Mouse (Mus musculus) liver, embryonic 12.5 days (tissue): Measurements from ENCODE around the gene Ankrd63. TPM values are rescaled to one million over a fixed set of nuclear protein-coding genes. Genes with fewer than 3 reads are reported as not detected.
"Not testable (repeated sequence)": the region's sequence is repeated elsewhere in the genome, so short reads cannot be mapped to it uniquely, and the experiment has no call there.

Experiments
- ATAC-seq: fragments of 200-750 bp; cut with Nextera tagmentation; 2 replicates; pipeline ENCODE4 v1.8.0; 2017; ENCODE audit warnings: moderate number of reproducible peaks, mild to moderate bottlenecking, moderate library complexity
- H3K27ac ChIP-seq: fragments of 300-500 bp; sonication (generic); 2 replicates; pipeline ENCODE4 v1.5.1; 2016; ENCODE audit warnings: mild to moderate bottlenecking
- H3K27me3 ChIP-seq: fragments of 300-500 bp; sonication (generic); replicated peaks from 2 replicates; pipeline ENCODE4 v1.6.1; 2016; ENCODE audit warnings: mild to moderate bottlenecking, moderate library complexity
- H3K36me3 ChIP-seq: fragments of 300-500 bp; sonication (generic); 2 replicates; pipeline ENCODE4 v1.6.1; 2016; ENCODE audit warnings: mild to moderate bottlenecking, moderate library complexity
- H3K4me1 ChIP-seq: fragments of 300-500 bp; sonication (generic); 2 replicates; pipeline ENCODE4 v1.6.1; 2016
- H3K4me2 ChIP-seq: fragments of 300-500 bp; sonication (generic); 2 replicates; pipeline ENCODE4 v1.6.1; 2016; ENCODE audit warnings: mild to moderate bottlenecking, moderate library complexity
- H3K4me3 ChIP-seq: fragments of 300-500 bp; sonication (generic); 2 replicates; pipeline ENCODE4 v1.5.1; 2016; ENCODE audit warnings: mild to moderate bottlenecking, moderate library complexity
- H3K9ac ChIP-seq: fragments of 300-500 bp; sonication (generic); 2 replicates; pipeline ENCODE4 v1.6.1; 2016; ENCODE audit warnings: mild to moderate bottlenecking, moderate library complexity
- H3K9me3 ChIP-seq: fragments of 300-500 bp; sonication (generic); replicated peaks from 2 replicates; pipeline ENCODE4 v1.6.1; 2016; ENCODE audit warnings: mild to moderate bottlenecking, moderate library complexity
- WGBS: fragments of 180-500 bp; shearing (Covaris S2); methylation state at CpG from one replicate; pipeline ENCODE4 v1.1.7; 2016; ENCODE audit not compliant: insufficient replicate concordance; 5-methylcytosine and 5-hydroxymethylcytosine counted together
- polyA plus RNA-seq: library from polyadenylated mRNA; unstranded; fragments of >200 nt; fragmentation: Nextera tagmentation; extraction: Ambion mirVana; gene quantifications from 2 replicates; pipeline ENCODE4 v1.2.1, GENCODE M21; 2016

Ankrd63 gene
- polyA plus RNA-seq, 1 experiment from 2014 or later: 0.07 TPM

DNA sequence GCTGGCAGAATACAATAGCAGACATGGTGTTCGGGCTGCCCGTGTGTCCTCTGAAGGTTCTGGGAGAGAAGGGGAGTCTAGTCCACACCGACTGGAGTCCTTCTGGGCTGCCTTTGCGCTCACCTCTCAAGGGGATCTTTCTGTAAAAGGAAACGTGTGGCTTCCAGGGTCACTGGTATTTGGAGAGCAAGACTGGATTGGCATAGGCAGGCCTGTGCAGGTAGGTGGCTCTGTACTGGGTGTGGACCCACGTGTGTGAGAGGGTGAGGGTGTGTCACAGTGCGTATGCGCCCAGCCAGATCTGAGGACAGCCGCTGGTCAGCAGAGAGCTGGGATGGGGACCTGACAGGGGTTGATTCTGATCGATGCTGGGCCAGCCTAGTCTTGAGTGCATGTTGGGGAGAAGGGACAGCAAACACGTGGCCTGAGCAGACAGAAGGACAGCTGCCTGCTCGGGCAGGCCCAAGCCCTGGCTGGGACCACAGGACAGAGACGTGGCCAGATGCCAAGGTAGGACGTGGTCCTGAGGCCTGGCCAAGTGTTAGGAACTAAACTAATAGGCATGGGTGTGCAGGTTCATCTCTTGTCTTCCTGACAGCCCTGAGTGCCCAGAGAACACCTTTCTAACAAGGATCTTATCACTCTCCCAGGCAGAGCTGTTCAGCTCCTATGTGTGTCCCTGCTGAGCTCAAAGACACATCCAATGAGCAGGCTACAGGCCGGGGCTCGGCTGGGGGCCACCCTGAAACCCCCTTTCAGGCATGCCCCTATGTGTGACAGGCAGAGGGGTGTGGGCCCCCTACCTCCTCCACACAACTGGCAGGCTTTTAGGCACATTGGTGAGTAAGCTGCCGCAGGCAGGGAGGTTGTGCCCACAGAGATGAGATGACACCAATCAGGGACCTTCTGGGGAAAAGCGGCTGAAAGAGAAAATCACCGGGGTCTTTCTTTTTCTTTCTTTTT, 39.7 kb downstream of the Ankrd63 start:
- peak overlapping the region; percentile 99 for H3K27ac ChIP-seq
- peaks cover 73% of the 10 kb centered on the region for H3K4me1 ChIP-seq
- ATAC-seq: peak; percentile 47; the same call in 1 of the 2 replicates
- peak overlapping the region; percentile 90 for H3K4me2 ChIP-seq
- peak overlapping the region; percentile 67 for H3K4me3 ChIP-seq
- peak overlapping the region; percentile 75 for H3K9ac ChIP-seq
- H3K9me3 ChIP-seq: no peaks in the 10 kb centered on the region
- WGBS: 45% methylated on average over 19 of the region's 19 CpGs
- no peaks in the 10 kb centered on the region for H3K36me3 ChIP-seq
- H3K27me3 ChIP-seq: peaks cover 34% of the 10 kb centered on the region; the same call in 1 of the 2 replicates

DNA sequence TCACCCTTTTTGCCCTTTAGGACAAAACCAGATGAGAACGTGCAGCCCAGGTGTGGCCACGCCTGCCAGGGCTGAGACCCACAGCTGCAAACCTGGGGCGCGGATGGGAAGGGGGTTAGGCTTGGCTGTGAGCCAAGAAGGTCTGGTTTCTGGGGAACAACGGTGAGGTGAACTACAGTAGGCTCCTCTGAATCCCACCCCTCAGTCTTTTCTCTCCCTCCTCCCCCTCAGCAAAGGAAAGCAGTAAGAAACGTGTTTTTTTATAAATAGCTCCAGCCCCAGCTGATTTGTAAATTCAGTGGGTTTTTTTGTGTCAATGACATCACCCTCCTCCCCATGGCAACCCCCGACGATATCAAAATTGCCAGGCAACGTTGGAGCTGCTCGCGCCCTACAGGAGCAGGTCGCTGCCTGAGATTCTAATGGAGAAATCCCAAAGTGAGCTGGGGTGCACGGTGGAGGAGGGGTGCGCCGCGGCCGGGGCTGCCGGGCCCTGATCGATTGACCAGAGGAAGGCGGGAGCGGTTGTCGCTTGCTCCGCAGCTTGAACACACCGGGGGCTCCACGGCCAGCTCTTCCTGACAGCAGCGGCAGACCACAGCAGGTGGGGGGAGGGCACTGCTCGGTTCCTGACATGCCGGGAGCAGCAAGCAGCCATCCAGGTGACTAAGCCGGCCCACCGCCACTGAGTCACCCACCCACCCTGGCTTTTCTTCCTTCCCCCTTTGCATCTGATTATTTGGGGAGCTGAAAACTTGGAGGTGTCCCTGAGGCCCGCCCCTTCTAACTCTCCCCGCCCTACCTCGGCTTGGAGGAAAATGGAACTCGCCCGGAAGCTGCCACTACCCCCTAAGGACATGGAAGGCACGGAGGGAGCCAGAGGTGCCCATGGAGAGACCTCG, 40.6 kb downstream of the Ankrd63 start, which contains the start of gene Pak6:
Gene Pak6, plus strand, starts transcription at position 402 of the 902 bp plus-strand sequence.
- Histone ChIP-seq H3K27ac (peak within 1 kb of the TSS; percentile 99), H3K36me3 (no peaks in the 10 kb centered on the region), H3K4me2 (peak within 1 kb of the TSS; percentile 90), H3K4me3 (peak within 1 kb of the TSS; percentile 67), H3K4me1 (peaks cover 82% of the 10 kb centered on the region), H3K9me3 (no peaks in the 10 kb centered on the region), H3K27me3 (peaks cover 34% of the 10 kb centered on the region; the same call in 1 of the 2 replicates), H3K9ac (peak within 1 kb of the TSS; percentile 75)
- 4% methylated on average over 37 of the region's 37 CpGs for WGBS
- no peak for ATAC-seq

DNA sequence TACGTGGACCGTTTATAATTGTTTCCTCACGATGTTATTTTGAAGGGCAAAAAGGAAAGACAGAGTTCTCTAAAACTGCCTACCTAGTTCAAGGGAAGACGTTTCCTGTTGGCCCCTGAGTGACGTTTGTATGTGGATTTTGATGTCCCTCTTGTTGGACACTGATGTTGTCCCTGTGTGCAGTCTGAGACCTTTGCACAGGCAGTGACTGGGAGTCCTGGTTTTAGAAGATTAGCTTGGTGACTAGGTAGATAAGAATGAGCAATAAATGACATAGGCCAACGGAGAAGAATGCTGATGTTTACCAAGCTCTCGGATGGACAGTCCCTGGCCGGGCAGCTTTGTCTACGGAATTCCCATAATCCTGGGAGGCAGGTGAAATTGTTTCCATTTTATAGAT, 41.9 kb downstream of the Ankrd63 start:
- H3K4me2 ChIP-seq: peak overlapping the region; percentile 90
- H3K4me3 ChIP-seq: no peak overlapping the region
- H3K27me3 ChIP-seq: peaks cover 31% of the 10 kb centered on the region; the same call in 1 of the 2 replicates
- no peak for ATAC-seq
- WGBS: 38% methylated on average over 9 of the region's 9 CpGs
- peak overlapping the region; percentile 99 for H3K27ac ChIP-seq
- no peaks in the 10 kb centered on the region for H3K9me3 ChIP-seq
- peak overlapping the region; percentile 75; the same call in 1 of the 2 replicates for H3K9ac ChIP-seq
- no peaks in the 10 kb centered on the region for H3K36me3 ChIP-seq
- peaks cover 87% of the 10 kb centered on the region for H3K4me1 ChIP-seq

DNA sequence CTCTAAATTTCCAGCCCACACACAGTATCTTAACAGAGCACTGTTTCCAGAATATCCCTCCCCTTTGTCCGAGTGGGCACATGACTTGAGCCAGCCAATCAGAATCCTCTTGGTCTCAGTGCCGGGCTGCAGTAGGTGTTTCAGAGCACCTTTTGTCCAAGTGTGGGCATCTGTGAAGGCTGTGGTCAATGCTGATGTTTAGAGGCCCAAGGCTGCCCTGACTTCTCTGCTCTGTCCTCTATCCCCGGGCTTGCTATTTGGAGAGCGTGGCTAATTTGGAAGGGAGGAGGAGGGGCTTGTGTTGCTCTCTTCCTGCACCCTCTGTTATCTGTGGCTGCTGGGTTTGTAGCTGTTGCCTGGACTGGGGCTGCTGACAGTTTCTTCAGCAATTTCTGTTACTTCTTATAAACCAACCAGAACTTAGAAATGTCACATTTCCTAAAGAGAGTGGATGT, 43.7 kb downstream of the Ankrd63 start:
- H3K9me3 ChIP-seq: no peaks in the 10 kb centered on the region
- peaks cover 86% of the 10 kb centered on the region for H3K4me1 ChIP-seq
- peak; percentile 71 for ATAC-seq
- peak overlapping the region; percentile 76 for H3K4me2 ChIP-seq
- 0% methylated on average over 4 of the region's 4 CpGs for WGBS
- peak overlapping the region; percentile 72 for H3K9ac ChIP-seq
- H3K36me3 ChIP-seq: no peaks in the 10 kb centered on the region
- H3K4me3 ChIP-seq: peak overlapping the region; percentile 54
- peaks cover 22% of the 10 kb centered on the region; the same call in 1 of the 2 replicates for H3K27me3 ChIP-seq
- H3K27ac ChIP-seq: peak overlapping the region; percentile 99

DNA sequence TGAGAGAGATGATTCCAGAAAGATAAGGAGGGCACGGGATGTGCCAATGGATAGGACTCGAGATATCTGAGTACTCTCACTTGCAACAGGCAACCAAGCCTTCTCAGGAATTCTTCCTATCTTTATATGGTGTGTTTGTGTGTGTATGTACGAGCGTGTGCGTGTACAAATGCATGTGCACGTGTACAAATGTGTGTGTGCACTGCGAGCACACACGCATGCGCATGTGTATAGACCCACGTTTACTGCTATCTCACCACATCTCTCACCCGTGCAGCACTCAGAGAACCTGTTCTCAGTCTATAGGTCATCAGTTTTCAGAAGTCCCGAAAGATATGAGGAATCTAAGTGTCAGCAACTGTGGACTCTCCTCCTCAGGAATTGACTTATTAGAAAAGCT, 44.3 kb downstream of the Ankrd63 start:
- Histone ChIP-seq H3K27ac (peak overlapping the region; percentile 99), H3K4me1 (peaks cover 80% of the 10 kb centered on the region), H3K4me2 (peak overlapping the region; percentile 76), H3K9me3 (no peaks in the 10 kb centered on the region), H3K36me3 (no peaks in the 10 kb centered on the region), H3K9ac (peak overlapping the region; percentile 72), H3K27me3 (peaks cover 19% of the 10 kb centered on the region; the same call in 1 of the 2 replicates), H3K4me3 (peak overlapping the region; percentile 54)
- 31% methylated on average over 12 of the region's 12 CpGs for WGBS
- peak; percentile 17 for ATAC-seq

DNA sequence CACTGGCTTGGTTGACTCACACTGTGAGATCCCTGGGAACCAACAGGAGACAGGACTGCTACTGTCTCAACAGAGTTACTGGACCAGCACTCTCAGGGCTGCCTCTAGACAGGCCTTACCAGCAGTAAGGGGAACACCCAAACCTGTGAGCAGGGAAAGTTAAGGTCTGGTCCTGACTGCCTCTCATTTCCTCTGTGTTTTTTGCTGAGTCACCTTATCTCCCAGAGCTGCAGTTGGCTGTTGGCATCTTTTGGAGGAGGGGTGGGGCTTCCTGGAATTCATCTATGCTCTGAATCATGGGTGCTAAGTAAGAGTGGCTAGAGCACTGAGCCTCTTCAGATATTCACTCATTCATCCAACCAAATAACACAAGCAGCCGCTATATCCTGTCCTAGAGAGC, 44.7 kb downstream of the Ankrd63 start:
- Histone ChIP-seq H3K27me3 (peaks cover 16% of the 10 kb centered on the region; the same call in 1 of the 2 replicates), H3K4me1 (peaks cover 76% of the 10 kb centered on the region), H3K4me3 (peak overlapping the region; percentile 54), H3K27ac (peak overlapping the region; percentile 99), H3K4me2 (peak overlapping the region; percentile 76), H3K9me3 (no peaks in the 10 kb centered on the region), H3K36me3 (no peaks in the 10 kb centered on the region), H3K9ac (peak overlapping the region; percentile 72)
- 23% methylated on average over 1 of the region's 1 CpGs for WGBS
- ATAC-seq: peak; percentile 82

DNA sequence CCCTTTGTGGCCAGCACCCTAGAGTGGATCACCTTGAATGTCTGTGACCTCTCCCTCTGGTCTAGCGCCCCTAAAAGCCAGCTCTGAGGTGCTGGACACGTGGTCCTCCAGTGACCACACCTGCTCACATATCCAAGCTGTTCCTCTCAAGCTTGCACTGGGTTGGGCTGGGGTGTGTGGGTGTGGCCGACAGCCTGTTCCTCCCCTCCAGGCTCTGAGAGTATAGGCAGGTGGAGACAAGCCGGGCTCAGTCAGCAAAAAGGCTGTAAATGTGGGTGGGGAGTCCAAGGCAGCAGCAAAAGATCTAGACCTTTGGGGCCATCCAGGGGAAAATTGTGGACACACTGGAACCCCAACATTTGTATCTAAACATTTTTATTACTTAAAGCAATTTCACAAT, 45.3 kb downstream of the Ankrd63 start:
- Histone ChIP-seq H3K9ac (peak overlapping the region; percentile 70), H3K36me3 (no peaks in the 10 kb centered on the region), H3K27me3 (0 out of 2 replicates have a peak, but pooled peaks cover 9% of the 10 kb centered on the region), H3K27ac (peak overlapping the region; percentile 99), H3K4me1 (peaks cover 70% of the 10 kb centered on the region), H3K9me3 (no peaks in the 10 kb centered on the region), H3K4me3 (peak overlapping the region; percentile 54), H3K4me2 (peak overlapping the region; percentile 76)
- WGBS: 15% methylated on average over 4 of the region's 4 CpGs
- peak; percentile 85 for ATAC-seq

DNA sequence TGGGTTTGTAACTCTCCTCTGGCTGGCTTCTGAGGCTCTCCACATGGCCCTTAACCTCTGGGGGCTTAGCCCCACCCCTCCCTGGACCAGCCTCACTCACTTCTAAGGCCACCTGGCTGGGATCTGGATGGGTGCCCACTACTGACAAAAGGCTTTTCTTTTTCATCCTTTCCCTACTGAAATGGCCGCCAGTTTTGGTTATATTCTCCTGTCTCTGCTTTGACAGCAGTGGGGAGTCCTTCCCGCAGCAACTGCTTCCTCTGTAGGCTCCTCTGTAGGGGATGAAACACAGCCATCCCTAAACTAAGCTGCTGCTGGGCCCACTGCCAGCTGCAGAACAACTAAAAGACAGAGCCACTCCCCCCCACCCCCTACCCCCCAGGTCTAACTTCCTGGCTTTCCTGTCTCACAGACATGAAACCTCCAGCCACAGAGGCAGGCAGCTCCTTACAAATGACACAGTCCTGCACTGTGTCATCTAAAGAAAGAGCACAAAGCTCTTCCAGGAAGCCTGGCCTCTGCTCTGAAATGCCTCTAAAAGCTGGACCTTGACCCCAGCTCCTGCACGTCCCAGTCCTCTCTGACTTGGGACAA, 47.0 kb downstream of the Ankrd63 start:
- Histone ChIP-seq H3K4me1 (peaks cover 53% of the 10 kb centered on the region), H3K27me3 (no peaks in the 10 kb centered on the region), H3K4me3 (no peak overlapping the region), H3K4me2 (no peak overlapping the region), H3K36me3 (no peaks in the 10 kb centered on the region), H3K27ac (peak overlapping the region; percentile 74), H3K9ac (peak overlapping the region; percentile 25; the same call in 1 of the 2 replicates), H3K9me3 (no peaks in the 10 kb centered on the region)
- no peak for ATAC-seq
- WGBS: 52% methylated on average over 3 of the region's 3 CpGs

DNA sequence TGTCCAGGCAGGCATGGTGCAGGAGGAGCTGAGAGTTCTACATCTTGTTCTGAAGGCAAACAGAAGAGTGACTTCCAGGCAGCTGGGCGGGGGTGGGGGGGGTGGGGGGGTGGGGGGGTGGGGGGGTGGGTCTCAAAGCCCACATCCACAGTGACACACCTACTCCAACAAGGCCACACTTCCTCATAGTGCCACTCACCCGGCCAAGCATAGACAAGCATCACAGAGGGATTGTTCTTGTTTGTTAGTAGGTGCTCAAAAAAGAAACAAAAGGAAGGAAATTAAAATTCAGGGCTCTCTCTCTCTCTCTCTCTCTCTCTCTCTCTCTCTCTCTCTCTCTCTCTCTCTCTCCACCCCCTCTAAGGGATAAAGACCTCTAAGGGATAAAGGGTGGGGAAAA, 53.1 kb downstream of the Ankrd63 start:
- H3K9me3 ChIP-seq, H3K9ac ChIP-seq, H3K4me2 ChIP-seq, H3K36me3 ChIP-seq, H3K4me3 ChIP-seq, H3K4me1 ChIP-seq, H3K27me3 ChIP-seq, H3K27ac ChIP-seq, ATAC-seq: not testable (repeated sequence)
- WGBS: 28% methylated on average over 2 of the region's 2 CpGs
